Mouse (Mus musculus) midbrain, embryonic 11.5 days (tissue): ENCODE results near the gene Plcb1. TPM values are rescaled to one million over a fixed set of nuclear protein-coding genes. Genes with fewer than 3 reads are reported as not detected.

Source experiments
- ATAC-seq: fragments of 200-750 bp; cut with Nextera tagmentation; 2 replicates; pipeline ENCODE4 v1.8.0; 2017; ENCODE audit warnings: moderate TSS enrichment, moderate library complexity; ENCODE audit not compliant: low FRiP score
- DNase-seq: peaks from one replicate; pipeline ENCODE4 v3.0.0; 2015; ENCODE audit warnings: low spot score; ENCODE audit errors: missing footprints
- H3K27ac ChIP-seq: fragments of 300-500 bp; sonication (generic); 2 replicates; pipeline ENCODE4 v1.5.1; 2014; ENCODE audit warnings: low read depth, low read length
- H3K27me3 ChIP-seq: fragments of 300-500 bp; sonication (generic); 2 replicates; pipeline ENCODE4 v1.6.1; 2014; ENCODE audit warnings: mild to moderate bottlenecking, low read length, moderate library complexity, mixed read lengths; ENCODE audit not compliant: control insufficient read depth, insufficient read depth
- H3K36me3 ChIP-seq: fragments of 300-500 bp; sonication (generic); 2 replicates; pipeline ENCODE4 v1.6.1; 2014; ENCODE audit warnings: mild to moderate bottlenecking, low read length, moderate library complexity, mixed read lengths; ENCODE audit not compliant: control insufficient read depth, insufficient read depth
- H3K4me1 ChIP-seq: fragments of 300-500 bp; sonication (generic); 2 replicates; pipeline ENCODE4 v1.6.1; 2014; ENCODE audit warnings: low read length; ENCODE audit not compliant: control insufficient read depth, insufficient read depth
- H3K4me2 ChIP-seq: fragments of 300-500 bp; sonication (generic); 2 replicates; pipeline ENCODE4 v1.6.1; 2014; ENCODE audit warnings: mild to moderate bottlenecking, moderate library complexity
- H3K4me3 ChIP-seq: fragments of 300-500 bp; sonication (generic); 2 replicates; pipeline ENCODE4 v1.5.1; 2014; ENCODE audit warnings: low read depth, low read length
- H3K9ac ChIP-seq: fragments of 300-500 bp; sonication (generic); 2 replicates; pipeline ENCODE4 v1.6.1; 2014; ENCODE audit warnings: low read length
- H3K9me3 ChIP-seq: fragments of 300-500 bp; sonication (generic); 2 replicates; pipeline ENCODE4 v1.6.1; 2016; ENCODE audit warnings: low read length; ENCODE audit not compliant: control insufficient read depth
- WGBS: fragments of 180-500 bp; shearing (Covaris S2); extraction: QIAGEN DNeasy Blood & Tissue Kit; methylation state at CpG from one replicate; pipeline ENCODE4 v1.1.7; 2014; 5-methylcytosine and 5-hydroxymethylcytosine counted together
- polyA plus RNA-seq: library from polyadenylated mRNA; unstranded; fragments of >200 nt; fragmentation: Nextera tagmentation; extraction: Ambion mirVana; gene quantifications from 2 replicates; pipeline ENCODE4 v1.2.1, GENCODE M21; 2014

The Plcb1 gene
- polyA plus RNA-seq, 1 experiment from 2014 or later = 6.1 TPM

DNA sequence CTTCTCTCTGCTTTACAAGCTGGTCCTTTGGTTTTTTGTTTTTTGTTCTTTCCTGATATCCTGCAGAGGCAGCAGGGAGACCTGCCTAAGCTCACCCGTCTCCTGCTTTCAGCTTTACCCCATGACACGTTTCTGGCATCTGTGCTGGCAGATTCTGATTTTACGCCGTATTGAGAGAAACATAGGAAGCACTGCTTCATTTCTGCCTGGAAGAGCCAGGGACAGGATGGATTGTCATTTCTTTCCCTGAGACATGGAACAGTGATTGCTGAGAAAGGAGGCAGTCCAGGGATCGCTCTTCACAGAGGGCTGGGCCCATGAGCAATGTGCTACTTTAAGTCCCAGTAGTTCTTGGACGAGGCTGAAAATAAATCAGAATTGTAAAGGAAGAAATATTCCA, 243.8 kb downstream of the Plcb1 start:
- H3K36me3 ChIP-seq = no peaks in the 10 kb centered on the region
- H3K4me3 ChIP-seq = no peak overlapping the region
- H3K9me3 ChIP-seq = no peaks in the 10 kb centered on the region
- no peaks in the 10 kb centered on the region for H3K27me3 ChIP-seq
- peak; percentile 38; the same call in 1 of the 2 replicates for ATAC-seq
- peak overlapping the region; percentile 16; the same call in 1 of the 2 replicates for H3K9ac ChIP-seq
- no peak for DNase-seq
- WGBS = 40% methylated on average over 6 of the region's 6 CpGs
- H3K4me2 ChIP-seq = peak overlapping the region; percentile 19; the same call in 1 of the 2 replicates
- no peak overlapping the region for H3K27ac ChIP-seq
- peaks cover 2% of the 10 kb centered on the region for H3K4me1 ChIP-seq

- H3K4me2 ChIP-seq = no peak overlapping the region
- DNase-seq (no peak), ATAC-seq (no peak)
- H3K27me3 ChIP-seq = no peaks in the 10 kb centered on the region
- H3K27ac ChIP-seq = no peak overlapping the region
- no peaks in the 10 kb centered on the region for H3K36me3 ChIP-seq
- no peak overlapping the region for H3K9ac ChIP-seq
- H3K9me3 ChIP-seq = no peaks in the 10 kb centered on the region
- 67% methylated on average over 4 of the region's 4 CpGs for WGBS
- H3K4me1 ChIP-seq = no peaks in the 10 kb centered on the region
- H3K4me3 ChIP-seq = no peak overlapping the region
These were observed 249.9 kb downstream of the Plcb1 start for GRCm38 (mm10) chr2:135035640-135036260.

DNA sequence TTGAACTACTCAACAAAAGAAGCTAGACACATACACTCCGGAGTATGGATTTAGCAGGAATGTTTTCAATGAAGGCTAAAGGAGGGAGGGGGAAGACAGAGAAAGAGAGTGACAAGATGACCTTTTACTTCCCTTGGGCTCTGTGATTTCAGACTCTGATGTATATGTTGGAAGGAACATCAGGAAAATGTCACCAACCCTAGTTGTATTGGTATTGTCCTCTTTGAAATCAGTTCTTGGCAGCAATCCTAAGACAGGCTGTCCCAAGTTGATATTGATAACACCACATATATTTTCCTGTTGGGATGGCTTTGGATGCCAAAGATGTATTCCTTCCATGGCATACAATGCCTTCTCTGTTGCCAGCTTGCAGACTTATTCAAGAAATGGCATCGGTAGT, 262.9 kb downstream of the Plcb1 start:
- H3K27me3 ChIP-seq = no peaks in the 10 kb centered on the region
- no peaks in the 10 kb centered on the region for H3K9me3 ChIP-seq
- no peak overlapping the region for H3K9ac ChIP-seq
- H3K4me1 ChIP-seq = no peaks in the 10 kb centered on the region
- H3K4me3 ChIP-seq = no peak overlapping the region
- DNase-seq (no peak), ATAC-seq (no peak)
- H3K27ac ChIP-seq = no peak overlapping the region
- no peak overlapping the region for H3K4me2 ChIP-seq
- H3K36me3 ChIP-seq = no peaks in the 10 kb centered on the region
- WGBS = 71% methylated on average over 2 of the region's 2 CpGs

DNA sequence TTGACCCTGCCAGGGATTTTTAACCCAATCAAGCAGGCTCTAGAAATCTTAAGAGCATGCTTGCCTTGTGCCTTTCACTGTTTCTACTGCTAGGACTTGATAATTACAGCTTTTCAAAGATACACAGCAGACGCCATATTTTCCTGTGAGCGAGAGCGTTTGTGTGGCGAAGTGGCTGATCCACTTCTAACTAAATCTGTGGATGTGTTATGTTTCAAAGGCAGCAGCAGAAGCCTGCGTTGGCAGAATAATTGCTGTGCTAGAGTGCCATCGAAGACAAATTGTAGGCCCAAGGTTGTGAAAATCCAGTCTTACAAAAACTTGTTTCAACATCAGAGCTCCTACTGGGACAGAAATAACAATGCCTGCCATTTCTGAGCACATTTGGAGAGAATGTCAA, 263.4 kb downstream of the Plcb1 start:
- Histone ChIP-seq H3K9ac (no peak overlapping the region), H3K36me3 (no peaks in the 10 kb centered on the region), H3K4me3 (no peak overlapping the region), H3K4me2 (no peak overlapping the region), H3K9me3 (no peaks in the 10 kb centered on the region), H3K27ac (no peak overlapping the region), H3K4me1 (no peaks in the 10 kb centered on the region), H3K27me3 (no peaks in the 10 kb centered on the region)
- DNase-seq (peak; percentile 51), ATAC-seq (no peak)
- WGBS = 88% methylated on average over 6 of the region's 6 CpGs

DNA sequence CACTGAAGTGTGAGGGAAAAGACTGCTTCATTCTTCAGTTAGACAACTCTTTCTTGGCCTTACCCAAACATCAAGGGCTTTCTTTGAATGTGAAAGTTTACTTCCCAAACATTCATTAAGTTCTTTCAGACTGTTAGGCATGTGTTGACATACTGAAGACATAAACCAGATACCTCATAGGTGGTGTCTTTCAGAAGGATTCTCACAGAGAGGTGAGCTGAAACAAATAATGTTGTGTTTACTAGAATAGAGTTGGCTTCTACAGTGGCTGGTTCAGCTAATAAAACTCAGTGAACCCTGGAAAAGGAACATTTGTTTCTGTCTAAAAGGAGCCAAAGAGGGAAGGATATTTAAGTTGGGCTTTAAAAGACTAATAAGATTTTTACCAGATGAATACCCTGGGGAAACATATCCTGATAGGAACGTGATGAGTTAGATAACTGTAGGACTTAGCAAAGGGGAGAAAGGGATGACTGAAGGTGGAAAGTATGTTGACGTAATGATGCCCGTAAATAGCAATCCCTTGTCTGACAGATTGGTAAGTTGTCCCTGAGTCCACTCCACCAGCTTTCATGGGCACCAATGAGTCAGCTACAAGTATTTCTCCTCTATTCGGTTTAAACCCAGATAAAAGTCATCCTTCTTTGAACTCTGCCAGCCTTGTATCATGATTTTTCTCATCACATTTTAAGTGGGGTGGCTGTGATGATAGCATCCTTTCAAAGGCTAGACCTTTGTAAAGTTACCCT, 265.8 kb downstream of the Plcb1 start:
- H3K4me2 ChIP-seq = no peak overlapping the region
- no peak overlapping the region for H3K4me3 ChIP-seq
- H3K9me3 ChIP-seq = no peaks in the 10 kb centered on the region
- H3K4me1 ChIP-seq = no peaks in the 10 kb centered on the region
- DNase-seq (peak; percentile 8), ATAC-seq (no peak)
- H3K36me3 ChIP-seq = no peaks in the 10 kb centered on the region
- WGBS = 86% methylated on average over 4 of the region's 4 CpGs
- no peak overlapping the region for H3K9ac ChIP-seq
- H3K27ac ChIP-seq = no peak overlapping the region
- no peaks in the 10 kb centered on the region for H3K27me3 ChIP-seq

DNA sequence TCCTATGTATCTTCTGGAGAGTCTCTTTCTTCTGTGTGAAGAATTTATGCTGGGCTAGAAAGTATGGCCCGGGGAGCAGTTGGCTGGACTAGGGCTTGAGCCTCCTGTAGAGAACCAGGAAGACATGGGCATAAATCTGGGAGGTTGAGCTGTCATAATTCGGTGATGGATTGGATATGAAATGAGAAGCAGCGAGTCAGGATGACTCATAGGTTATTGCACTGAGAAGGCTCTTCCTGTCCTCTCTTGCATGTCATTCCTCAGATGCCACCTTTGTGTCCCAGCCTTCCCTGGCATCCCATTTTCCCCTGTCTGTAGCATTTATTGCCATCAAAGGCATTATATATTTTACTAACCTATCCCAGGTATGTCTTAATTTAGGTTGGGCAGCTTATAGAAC, 267.5 kb downstream of the Plcb1 start:
- no peak for ATAC-seq
- H3K4me2 ChIP-seq = no peak overlapping the region
- H3K27ac ChIP-seq = no peak overlapping the region
- H3K4me1 ChIP-seq = no peaks in the 10 kb centered on the region
- DNase-seq = peak; percentile 31
- no peaks in the 10 kb centered on the region for H3K27me3 ChIP-seq
- WGBS = 91% methylated on average over 3 of the region's 3 CpGs
- H3K9ac ChIP-seq = no peak overlapping the region
- H3K4me3 ChIP-seq = no peak overlapping the region
- H3K9me3 ChIP-seq = no peaks in the 10 kb centered on the region
- no peaks in the 10 kb centered on the region for H3K36me3 ChIP-seq

- Histone ChIP-seq H3K36me3 (no peaks in the 10 kb centered on the region), H3K9ac (no peak overlapping the region), H3K9me3 (no peaks in the 10 kb centered on the region), H3K4me3 (no peak overlapping the region), H3K27me3 (no peaks in the 10 kb centered on the region), H3K4me1 (no peaks in the 10 kb centered on the region), H3K4me2 (no peak overlapping the region), H3K27ac (no peak overlapping the region)
- no peak for ATAC-seq
- DNase-seq = no peak
These were observed 281.6 kb downstream of the Plcb1 start for GRCm38 (mm10) chr2:135067419-135067818.

DNA sequence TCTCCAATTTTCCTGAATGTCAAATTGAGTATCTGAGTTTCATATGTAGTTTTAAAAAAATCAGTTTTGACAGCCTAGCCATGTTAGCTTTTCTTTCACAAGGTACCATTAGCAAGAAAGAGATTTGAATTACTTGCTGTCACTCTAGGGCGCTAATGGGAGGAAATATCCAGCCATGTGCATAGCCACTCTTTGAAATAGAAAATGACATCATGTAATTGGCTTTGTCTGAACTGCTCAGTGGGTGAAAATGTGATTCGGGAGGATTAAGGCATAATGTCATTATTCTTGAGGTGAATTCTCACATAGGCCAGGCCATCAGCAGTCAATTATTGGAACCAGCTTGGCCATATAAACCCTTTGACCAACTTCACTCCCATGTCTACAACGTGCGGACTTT, 285.5 kb downstream of the Plcb1 start:
- no peak for ATAC-seq
- Histone ChIP-seq H3K27ac (no peak overlapping the region), H3K4me2 (no peak overlapping the region), H3K9ac (no peak overlapping the region), H3K36me3 (no peaks in the 10 kb centered on the region), H3K27me3 (no peaks in the 10 kb centered on the region), H3K4me3 (no peak overlapping the region), H3K9me3 (no peaks in the 10 kb centered on the region), H3K4me1 (no peaks in the 10 kb centered on the region)
- DNase-seq = no peak
- WGBS = 83% methylated on average over 4 of the region's 4 CpGs

DNA sequence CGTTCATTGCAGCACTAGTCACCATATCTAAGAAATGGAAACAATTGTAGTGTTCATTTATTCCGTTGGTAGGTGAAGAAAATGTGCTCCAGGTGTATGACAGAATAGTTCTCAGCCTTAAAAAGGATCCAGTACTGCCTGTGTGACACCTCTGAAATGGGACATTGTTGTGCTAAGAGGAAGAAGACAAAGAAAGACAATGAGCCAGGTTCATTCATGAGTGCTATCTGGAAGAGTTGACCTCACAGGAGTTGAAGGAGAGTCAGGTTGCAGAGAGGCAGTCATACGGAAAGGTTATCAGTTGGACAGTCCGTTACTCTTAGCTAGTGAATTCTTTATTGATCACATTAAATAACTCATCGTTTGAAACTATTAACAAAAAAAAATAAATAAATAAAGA, 286.6 kb downstream of the Plcb1 start:
- 81% methylated on average over 5 of the region's 5 CpGs for WGBS
- DNase-seq (no peak), ATAC-seq (no peak)

More for the DNA sequence above, 286.6 kb downstream of the Plcb1 start:
- no peak overlapping the region for H3K4me3 ChIP-seq
- no peak overlapping the region for H3K4me2 ChIP-seq
- H3K9me3 ChIP-seq = no peaks in the 10 kb centered on the region
- no peak overlapping the region for H3K9ac ChIP-seq
- no peaks in the 10 kb centered on the region for H3K27me3 ChIP-seq
- H3K36me3 ChIP-seq = no peaks in the 10 kb centered on the region
- H3K4me1 ChIP-seq = no peaks in the 10 kb centered on the region
- no peak overlapping the region for H3K27ac ChIP-seq
